Mouse (Mus musculus) right cerebral cortex, postnatal 25 days (tissue): Measurements from ENCODE around the gene Mcub.

Experiments
- DNase-seq: peaks from one replicate; pipeline ENCODE4 v3.0.0; 2022

Mcub gene

GRCm38 (mm10) chr3:129948359-129948758 lies 21.6 kb downstream of the Mcub start:
- peak; percentile 54 for DNase-seq

GRCm38 (mm10) chr3:129946217-129946914 lies 23.6 kb downstream of the Mcub start:
- no peak for DNase-seq

GRCm38 (mm10) chr3:129943813-129944212 lies 26.2 kb downstream of the Mcub start:
- DNase-seq, result no peak

- DNase-seq, result no peak
These were observed 28.7 kb downstream of the Mcub start for GRCm38 (mm10) chr3:129941291-129941690.

- no peak for DNase-seq
These were observed 29.2 kb downstream of the Mcub start for GRCm38 (mm10) chr3:129940780-129941179.

- no peak for DNase-seq
These were observed 30.9 kb downstream of the Mcub start for GRCm38 (mm10) chr3:129939058-129939457.

GRCm38 (mm10) chr3:129937848-129938247 lies 32.2 kb downstream of the Mcub start:
- no peak for DNase-seq

GRCm38 (mm10) chr3:129936561-129936960 lies 33.4 kb downstream of the Mcub start:
- DNase-seq, result no peak

- no peak for DNase-seq
These were observed 37.6 kb downstream of the Mcub start for GRCm38 (mm10) chr3:129932443-129932842.

- peak; percentile 39 for DNase-seq
These were observed 39.7 kb downstream of the Mcub start for GRCm38 (mm10) chr3:129930213-129930778.

- DNase-seq, result no peak
These were observed 44.1 kb downstream of the Mcub start for GRCm38 (mm10) chr3:129925861-129926260.

- no peak for DNase-seq
These were observed 46.4 kb downstream of the Mcub start for GRCm38 (mm10) chr3:129923581-129923980.

GRCm38 (mm10) chr3:129918434-129918833 lies 51.6 kb downstream of the Mcub start:
- DNase-seq, result peak; percentile 74

GRCm38 (mm10) chr3:129917424-129917823 lies 52.6 kb downstream of the Mcub start:
- DNase-seq, result no peak

- no peak for DNase-seq
These were observed 56.8 kb downstream of the Mcub start for GRCm38 (mm10) chr3:129913241-129913640.

- DNase-seq, result no peak
These were observed 58.0 kb downstream of the Mcub start for GRCm38 (mm10) chr3:129912025-129912424.

- no peak for DNase-seq
These were observed 65.4 kb downstream of the Mcub start for GRCm38 (mm10) chr3:129904381-129905132.

GRCm38 (mm10) chr3:129903866-129904265 lies 66.1 kb downstream of the Mcub start:
- DNase-seq, result no peak

GRCm38 (mm10) chr3:129903369-129903768 lies 66.6 kb downstream of the Mcub start:
- DNase-seq, result no peak

- peak; percentile 55 for DNase-seq
These were observed 68.7 kb downstream of the Mcub start, which contains the start of gene Casp6 for GRCm38 (mm10) chr3:129901271-129901809. TSS of gene Casp6 (plus strand) at chr3:129901425.

- DNase-seq, result no peak
These were observed 71.1 kb downstream of the Mcub start for GRCm38 (mm10) chr3:129898886-129899285.

- no peak for DNase-seq
These were observed 73.4 kb downstream of the Mcub start for GRCm38 (mm10) chr3:129896591-129896990.

GRCm38 (mm10) chr3:129893143-129893542 lies 76.9 kb downstream of the Mcub start:
- no peak for DNase-seq

- no peak for DNase-seq
These were observed 78.0 kb downstream of the Mcub start for GRCm38 (mm10) chr3:129892003-129892402.
